Mouse (Mus musculus): ENCODE results near the gene Slamf1.

Gene Slamf1

GRCm38 (mm10) chr1:171774266-171774665 is 7.3 kb downstream of the Slamf1 start:
- TF ChIP-seq CTCF (conservative IDR thresholded peaks at IDR 0.05; ENCODE audit: low read length), result no peak
- TF ChIP-seq NANOG (IDR thresholded peaks at IDR 0.05; ENCODE audit: borderline replicate concordance, low read length), result no peak
- no peak for TF ChIP-seq POU5F1 (IDR thresholded peaks at IDR 0.05; ENCODE audit: borderline replicate concordance, low read length)
- no peaks in the 10 kb centered on the region for H3K9me3 ChIP-seq (ENCODE audit: low read length)
- H3K4me1 ChIP-seq (replicated peaks; ENCODE audit: low read depth, low read length), result no peaks in the 10 kb centered on the region
- no peaks in the 10 kb centered on the region for H3K27me3 ChIP-seq (ENCODE audit: insufficient read depth, low read length)
- no peak overlapping the region for H3K4me3 ChIP-seq (replicated peaks; ENCODE audit: low read length)
- no peaks in the 10 kb centered on the region for H3K36me3 ChIP-seq (ENCODE audit: insufficient read depth, low read length)

- TF ChIP-seq NANOG (IDR thresholded peaks at IDR 0.05; ENCODE audit: borderline replicate concordance, low read length) (no peak), CTCF (conservative IDR thresholded peaks at IDR 0.05; ENCODE audit: low read length) (no peak), POU5F1 (IDR thresholded peaks at IDR 0.05; ENCODE audit: borderline replicate concordance, low read length) (no peak)
- Histone ChIP-seq H3K27me3 (ENCODE audit: insufficient read depth, low read length) (no peaks in the 10 kb centered on the region), H3K4me3 (replicated peaks; ENCODE audit: low read length) (no peak overlapping the region), H3K36me3 (ENCODE audit: insufficient read depth, low read length) (no peaks in the 10 kb centered on the region), H3K4me1 (replicated peaks; ENCODE audit: low read depth, low read length) (no peaks in the 10 kb centered on the region), H3K9me3 (ENCODE audit: low read length) (no peaks in the 10 kb centered on the region)
Measured at GRCm38 (mm10) chr1:171774678-171775077, 7.8 kb downstream of the Slamf1 start.

- Histone ChIP-seq H3K27me3 (ENCODE audit: insufficient read depth, low read length) (no peaks in the 10 kb centered on the region), H3K36me3 (ENCODE audit: insufficient read depth, low read length) (no peaks in the 10 kb centered on the region), H3K9me3 (ENCODE audit: low read length) (no peaks in the 10 kb centered on the region), H3K4me3 (replicated peaks; ENCODE audit: low read length) (no peak overlapping the region), H3K4me1 (replicated peaks; ENCODE audit: low read depth, low read length) (no peaks in the 10 kb centered on the region)
- no peak for TF ChIP-seq NANOG (IDR thresholded peaks at IDR 0.05; ENCODE audit: borderline replicate concordance, low read length)
- no peak for TF ChIP-seq POU5F1 (IDR thresholded peaks at IDR 0.05; ENCODE audit: borderline replicate concordance, low read length)
- TF ChIP-seq CTCF (conservative IDR thresholded peaks at IDR 0.05; ENCODE audit: low read length), result no peak
Measured at GRCm38 (mm10) chr1:171775781-171776180, 8.9 kb downstream of the Slamf1 start.

GRCm38 (mm10) chr1:171777026-171777425 is 10.1 kb downstream of the Slamf1 start:
- H3K36me3 ChIP-seq (ENCODE audit: insufficient read depth, low read length), result no peaks in the 10 kb centered on the region
- no peaks in the 10 kb centered on the region for H3K4me1 ChIP-seq (replicated peaks; ENCODE audit: low read depth, low read length)
- TF ChIP-seq POU5F1 (IDR thresholded peaks at IDR 0.05; ENCODE audit: borderline replicate concordance, low read length), result no peak
- TF ChIP-seq NANOG (IDR thresholded peaks at IDR 0.05; ENCODE audit: borderline replicate concordance, low read length), result no peak
- TF ChIP-seq CTCF (conservative IDR thresholded peaks at IDR 0.05; ENCODE audit: low read length), result no peak
- no peaks in the 10 kb centered on the region for H3K27me3 ChIP-seq (ENCODE audit: insufficient read depth, low read length)
- no peaks in the 10 kb centered on the region for H3K9me3 ChIP-seq (ENCODE audit: low read length)
- no peak overlapping the region for H3K4me3 ChIP-seq (replicated peaks; ENCODE audit: low read length)

GRCm38 (mm10) chr1:171782287-171782915 is 15.5 kb downstream of the Slamf1 start:
- TF ChIP-seq NANOG (IDR thresholded peaks at IDR 0.05; ENCODE audit: borderline replicate concordance, low read length) (no peak), CTCF (conservative IDR thresholded peaks at IDR 0.05; ENCODE audit: low read length) (no peak), POU5F1 (IDR thresholded peaks at IDR 0.05; ENCODE audit: borderline replicate concordance, low read length) (no peak)
- H3K4me1 ChIP-seq (replicated peaks; ENCODE audit: low read depth, low read length), result no peaks in the 10 kb centered on the region

GRCm38 (mm10) chr1:171785871-171786270 is 18.9 kb downstream of the Slamf1 start:
- Histone ChIP-seq H3K27me3 (ENCODE audit: insufficient read depth, low read length) (no peaks in the 10 kb centered on the region), H3K36me3 (ENCODE audit: insufficient read depth, low read length) (no peaks in the 10 kb centered on the region), H3K4me3 (replicated peaks; ENCODE audit: low read length) (no peak overlapping the region), H3K9me3 (ENCODE audit: low read length) (no peaks in the 10 kb centered on the region), H3K4me1 (replicated peaks; ENCODE audit: low read depth, low read length) (no peaks in the 10 kb centered on the region)
- TF ChIP-seq NANOG (IDR thresholded peaks at IDR 0.05; ENCODE audit: borderline replicate concordance, low read length) (no peak), POU5F1 (IDR thresholded peaks at IDR 0.05; ENCODE audit: borderline replicate concordance, low read length) (no peak), CTCF (conservative IDR thresholded peaks at IDR 0.05; ENCODE audit: low read length) (no peak)

More at GRCm38 (mm10) chr1:171782287-171782915, 15.5 kb downstream of the Slamf1 start:
- H3K27me3 ChIP-seq (ENCODE audit: insufficient read depth, low read length), result no peaks in the 10 kb centered on the region
- no peaks in the 10 kb centered on the region for H3K36me3 ChIP-seq (ENCODE audit: insufficient read depth, low read length)
- no peak overlapping the region for H3K4me3 ChIP-seq (replicated peaks; ENCODE audit: low read length)
- no peaks in the 10 kb centered on the region for H3K9me3 ChIP-seq (ENCODE audit: low read length)

- H3K27me3 ChIP-seq (ENCODE audit: insufficient read depth, low read length), result no peaks in the 10 kb centered on the region
- no peak overlapping the region for H3K4me3 ChIP-seq (replicated peaks; ENCODE audit: low read length)
- no peak for TF ChIP-seq NANOG (IDR thresholded peaks at IDR 0.05; ENCODE audit: borderline replicate concordance, low read length)
- peak; percentile 30 for TF ChIP-seq CTCF (conservative IDR thresholded peaks at IDR 0.05; ENCODE audit: low read length)
- TF ChIP-seq POU5F1 (IDR thresholded peaks at IDR 0.05; ENCODE audit: borderline replicate concordance, low read length), result no peak
- H3K9me3 ChIP-seq (ENCODE audit: low read length), result no peaks in the 10 kb centered on the region
- H3K36me3 ChIP-seq (ENCODE audit: insufficient read depth, low read length), result no peaks in the 10 kb centered on the region
- no peaks in the 10 kb centered on the region for H3K4me1 ChIP-seq (replicated peaks; ENCODE audit: low read depth, low read length)
Measured at GRCm38 (mm10) chr1:171787281-171788015, 20.5 kb downstream of the Slamf1 start.

GRCm38 (mm10) chr1:171788461-171789283 is 21.7 kb downstream of the Slamf1 start:
- no peaks in the 10 kb centered on the region for H3K9me3 ChIP-seq (ENCODE audit: low read length)
- H3K27me3 ChIP-seq (ENCODE audit: insufficient read depth, low read length), result no peaks in the 10 kb centered on the region
- no peaks in the 10 kb centered on the region for H3K36me3 ChIP-seq (ENCODE audit: insufficient read depth, low read length)
- no peak for TF ChIP-seq POU5F1 (IDR thresholded peaks at IDR 0.05; ENCODE audit: borderline replicate concordance, low read length)
- no peak for TF ChIP-seq CTCF (conservative IDR thresholded peaks at IDR 0.05; ENCODE audit: low read length)
- no peak for TF ChIP-seq NANOG (IDR thresholded peaks at IDR 0.05; ENCODE audit: borderline replicate concordance, low read length)
- no peaks in the 10 kb centered on the region for H3K4me1 ChIP-seq (replicated peaks; ENCODE audit: low read depth, low read length)
- no peak overlapping the region for H3K4me3 ChIP-seq (replicated peaks; ENCODE audit: low read length)
